Mouse (Mus musculus) MEL (cell line): ENCODE data around the gene Pcsk2.
A peak's percentile ranks its signal among the peaks of the same experiment; 100 is the strongest.

Experiments
- BHLHE40 ChIP-seq: IDR thresholded peaks from 2 replicates; pipeline ENCODE4 v1.6.1; 2012; ENCODE audit warnings: low read depth, mild to moderate bottlenecking, inconsistent platforms, low read length, improper control_type of control experiment, borderline replicate concordance
- CTCF ChIP-seq, 3 experiments: IDR thresholded peaks in 2 of 3; conservative IDR thresholded peaks in 1 of 3; 2 replicates each; pipeline ENCODE4 v1.5.1; 2011 to 2012; ENCODE audit warnings: low read length in 3 of 3, low read depth in 2 of 3, mild to moderate bottlenecking in 2 of 3, improper control_type of control experiment in 1 of 3, inconsistent platforms in 1 of 3, mixed read lengths in 1 of 3, moderate library complexity in 1 of 3; ENCODE audit not compliant: control insufficient read depth in 1 of 3, insufficient read depth in 1 of 3, poor library complexity in 1 of 3, severe bottlenecking in 1 of 3
- E2F4 ChIP-seq: IDR thresholded peaks from 2 replicates; pipeline ENCODE4 v1.6.1; 2011; ENCODE audit warnings: low read depth, low read length, improper control_type of control experiment, borderline replicate concordance
- EP300 ChIP-seq, 2 experiments: IDR thresholded peaks; 2 replicates each; pipeline ENCODE4 v1.6.1; 2011; ENCODE audit warnings: improper control_type of control experiment in 2 of 2, low read length in 2 of 2, low read depth in 1 of 2, mild to moderate bottlenecking in 1 of 2
- GATA1 ChIP-seq: IDR thresholded peaks from 2 replicates; pipeline ENCODE4 v1.6.1; 2011; ENCODE audit warnings: low read depth, low read length, improper control_type of control experiment
- MXI1 ChIP-seq: IDR thresholded peaks from 2 replicates; pipeline ENCODE4 v1.6.1; 2011; ENCODE audit warnings: mild to moderate bottlenecking, low read depth, low read length, improper control_type of control experiment
- MYC ChIP-seq: IDR thresholded peaks from 2 replicates; pipeline ENCODE4 v1.6.1; 2011; ENCODE audit warnings: low read depth, mild to moderate bottlenecking, low read length, improper control_type of control experiment, moderate library complexity
- NELFE ChIP-seq: IDR thresholded peaks from 2 replicates; pipeline ENCODE4 v1.6.1; 2011; ENCODE audit warnings: low read depth, low read length, improper control_type of control experiment
- POLR2A ChIP-seq, 2 experiments: IDR thresholded peaks; 2 replicates each; pipeline ENCODE4 v1.6.1; 2011 to 2012; ENCODE audit warnings: low read length in 2 of 2, mild to moderate bottlenecking in 2 of 2, control low read depth in 1 of 2, improper control_type of control experiment in 1 of 2, low read depth in 1 of 2, moderate library complexity in 1 of 2; ENCODE audit not compliant: control insufficient read depth in 1 of 2, insufficient read depth in 1 of 2, poor library complexity in 1 of 2
- USF1 ChIP-seq: IDR thresholded peaks from 2 replicates; pipeline ENCODE4 v1.6.1; 2014; ENCODE audit warnings: low read depth, mild to moderate bottlenecking, inconsistent platforms, low read length, improper control_type of control experiment, moderate library complexity
- ZKSCAN1 ChIP-seq: IDR thresholded peaks from 2 replicates; pipeline ENCODE4 v1.6.1; 2012; ENCODE audit warnings: low read depth, mild to moderate bottlenecking, inconsistent platforms, low read length, improper control_type of control experiment, moderate library complexity
- ZMIZ1 ChIP-seq: IDR thresholded peaks from 2 replicates; pipeline ENCODE4 v1.6.1; 2012; ENCODE audit warnings: low read depth, mild to moderate bottlenecking, inconsistent platforms, low read length, improper control_type of control experiment, moderate library complexity
- ZNF384 ChIP-seq: IDR thresholded peaks from 2 replicates; pipeline ENCODE4 v1.6.1; 2012; ENCODE audit warnings: low read depth, mild to moderate bottlenecking, inconsistent platforms, low read length, improper control_type of control experiment

DNA sequence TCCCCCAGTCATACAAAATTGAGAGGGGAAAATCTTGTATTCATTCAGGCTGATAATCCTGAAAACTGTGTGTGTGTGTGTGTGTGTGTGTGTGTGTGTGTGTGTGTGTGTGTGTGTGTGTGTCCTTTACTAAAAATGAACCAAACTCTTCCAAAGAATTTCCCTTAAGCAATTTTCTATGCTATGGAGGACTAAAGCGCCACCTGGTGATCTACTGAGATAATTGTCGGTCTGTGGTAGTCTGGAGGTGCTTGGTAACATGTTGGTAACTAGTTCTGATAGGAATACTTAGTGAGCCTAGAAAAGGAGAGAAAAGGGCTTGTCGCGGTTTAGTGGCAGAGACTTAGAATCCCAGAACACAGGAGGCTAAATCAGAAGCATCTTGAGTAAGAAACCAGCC lies 230.5 kb downstream of the Pcsk2 start:
- TF ChIP-seq ZKSCAN1 (no peak), CTCF (IDR thresholded peaks at IDR 0.05 in 2 of 3, conservative IDR thresholded peaks at IDR 0.05 in 1 of 3; ENCODE audit: control insufficient read depth in 1 of 3, insufficient read depth in 1 of 3, low read depth in 2 of 3, low read length in 3 of 3, poor library complexity in 1 of 3, severe bottlenecking in 1 of 3) (peak; percentile 30 to 69 (median 36); a peak in 5 of 6 replicates), MYC (no peak), EP300 (IDR thresholded peaks at IDR 0.05; ENCODE audit: low read depth in 1 of 2, low read length in 2 of 2) (no peak), POLR2A (IDR thresholded peaks at IDR 0.05; ENCODE audit: control insufficient read depth in 1 of 2, insufficient read depth in 1 of 2, low read depth in 1 of 2, low read length in 2 of 2, poor library complexity in 1 of 2) (no peak), GATA1 (no peak), USF1 (no peak), ZNF384 (no peak), ZMIZ1 (no peak), NELFE (no peak), E2F4 (no peak), BHLHE40 (no peak), MXI1 (no peak)
